Mouse (Mus musculus): ENCODE measurements around the gene Lbhd1.
"Not testable (repeated sequence)": the region's sequence is repeated elsewhere in the genome, so short reads cannot be mapped to it uniquely, and the experiment has no call there.

DNA sequence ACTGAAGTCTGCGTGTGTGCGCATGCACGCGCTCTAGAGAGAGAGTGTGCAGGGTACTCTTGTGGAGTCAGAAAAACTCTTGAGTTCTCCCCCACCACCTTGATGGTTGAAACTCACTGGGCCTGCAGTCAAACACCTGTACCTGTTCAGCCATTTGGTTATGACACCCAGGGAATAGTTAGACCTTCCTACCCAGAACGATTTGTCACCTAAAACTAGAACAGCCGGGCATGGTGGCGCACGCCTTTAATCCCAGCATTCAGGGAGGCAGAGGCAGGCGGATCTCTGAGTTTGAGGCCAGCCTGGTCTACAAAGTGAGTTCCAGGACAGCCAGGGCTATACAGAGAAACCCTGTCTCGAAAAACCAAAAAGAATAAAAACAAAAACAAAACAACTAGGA lies 47.2 kb upstream of the Lbhd1 start:
- not testable (repeated sequence) for TF ChIP-seq EP300 (optimal IDR thresholded peaks at IDR 0.05); CTCF (IDR thresholded peaks at IDR 0.05; ENCODE audit: low read depth)
